Mouse (Mus musculus) heart, postnatal 36 days (tissue): ENCODE data around the gene Plxnb2. TPM values are rescaled to one million over a fixed set of nuclear protein-coding genes. Genes with fewer than 3 reads are reported as not detected.

Experiments
- DNase-seq, 2 experiments: peaks; one replicate each; pipeline ENCODE4 v3.0.0; 2021 to 2022
- intact Hi-C: fragments of 180-260 bp; cut with DNase I; formaldehyde crosslinking; loops from one replicate; pipeline ENCODE4 v1.15.1; 2025
- total RNA-seq, 2 experiments: library from RNA; stranded (reverse); gene quantifications; 2 replicates each; pipeline ENCODE4 v1.2.3; 2021

The Plxnb2 gene
- total RNA-seq, 2 experiments from 2014 or later, result 92.4 to 100 TPM

DNA sequence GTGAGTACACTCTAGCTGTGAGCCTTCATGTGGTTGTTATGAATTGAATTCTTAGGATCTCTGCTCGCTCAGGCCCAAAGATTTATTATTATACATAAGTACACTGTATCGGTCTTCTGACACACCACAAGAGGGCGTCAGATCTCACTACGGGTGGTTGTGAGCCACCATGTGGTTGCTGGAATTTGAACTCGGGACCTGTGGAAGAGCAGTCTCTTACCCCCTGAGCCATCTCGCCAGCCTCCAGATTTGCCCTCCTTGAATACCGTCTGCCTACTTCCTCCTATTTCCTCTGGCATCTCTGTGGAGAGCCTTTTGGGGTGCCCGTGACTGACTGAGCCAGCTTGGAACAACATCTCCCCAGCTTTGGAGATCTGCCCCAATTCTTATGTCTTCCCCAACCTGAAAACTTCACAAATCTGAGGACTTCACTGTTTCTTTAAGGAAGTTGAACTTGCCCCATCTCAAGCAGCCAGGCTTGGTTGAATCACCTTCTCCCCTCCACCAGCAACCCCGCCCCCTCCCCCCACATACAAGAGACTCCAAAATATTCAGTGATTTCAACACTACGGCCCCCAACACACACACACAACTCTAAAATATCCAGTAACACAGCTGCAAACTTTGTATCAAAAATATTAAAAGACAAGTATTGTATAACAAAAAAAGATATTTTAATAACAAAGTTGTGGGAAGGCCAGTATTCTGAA is 1.1 kb upstream of the Plxnb2 start:
- DNase-seq, result no peak
- intact Hi-C loops, result loop anchor here (1.0 kb wide), 2 partner anchors 15 to 29 kb away; partner anchors contain the start of gene Dennd6b

- peak in 1 of 2 experiments; percentile 21 for DNase-seq
- intact Hi-C loops, result no loop called here
Observed at GRCm38 (mm10) chr15:89180081-89180541, 477 bp downstream of the Plxnb2 start.

DNA sequence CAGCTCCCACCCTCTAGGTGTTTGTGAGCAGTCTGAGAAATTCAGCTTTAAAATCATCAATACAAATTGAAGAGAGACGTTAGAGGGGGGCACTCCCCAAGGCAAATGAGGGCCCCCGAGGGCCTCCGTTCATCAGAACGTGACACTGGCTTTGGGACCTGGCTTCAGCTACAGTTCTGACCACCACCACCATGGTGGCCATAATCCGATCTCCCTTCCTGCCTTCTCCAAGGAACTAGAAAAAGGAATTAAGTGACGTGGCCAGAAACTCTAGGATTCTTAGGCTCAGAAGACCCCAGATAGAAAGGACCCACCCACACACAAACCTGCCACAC is 991 bp downstream of the Plxnb2 start:
- DNase-seq, result no peak

DNA sequence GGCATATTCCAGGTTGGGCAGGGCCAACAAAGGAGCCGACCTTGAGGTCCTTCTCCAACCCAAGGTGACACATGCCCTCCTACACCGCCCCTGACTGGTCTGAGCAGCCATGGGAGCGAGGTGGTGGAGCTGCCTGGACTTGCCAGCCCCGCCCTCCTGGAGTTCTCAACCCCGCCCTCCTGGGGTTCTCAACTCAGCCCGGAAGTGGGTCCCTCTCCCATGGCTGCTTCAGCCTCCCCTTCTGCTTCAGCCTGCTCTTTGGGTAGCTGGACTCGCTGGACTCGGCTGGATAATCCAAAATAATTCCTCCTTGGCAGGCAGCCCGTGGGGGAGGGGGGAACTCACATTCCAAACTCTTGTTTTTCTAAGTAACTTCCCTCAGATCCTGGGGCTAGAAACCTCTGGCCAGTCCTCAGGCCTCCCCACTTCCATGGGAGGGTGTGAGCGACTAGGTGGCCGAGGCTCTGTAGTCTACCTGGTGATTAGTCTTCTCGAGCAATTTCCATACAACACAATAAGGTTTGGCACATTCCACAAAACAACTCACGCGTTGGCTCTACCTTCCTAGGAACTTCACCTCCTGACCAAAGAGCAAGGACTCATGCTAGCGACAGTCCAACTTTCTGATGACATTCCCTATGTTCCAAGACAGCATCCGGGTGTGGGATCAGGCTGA is 1.5 kb downstream of the Plxnb2 start:
- intact Hi-C loops, result no loop called here
- DNase-seq, result peak; percentile 70 to 78

More for the DNA sequence above, 991 bp downstream of the Plxnb2 start:
- intact Hi-C loops, result no loop called here

GRCm38 (mm10) chr15:89178260-89178860 is 2.2 kb downstream of the Plxnb2 start:
- intact Hi-C loops, result no loop called here
- peak in 1 of 2 experiments; percentile 22 for DNase-seq

GRCm38 (mm10) chr15:89177576-89178259 is 2.9 kb downstream of the Plxnb2 start:
- intact Hi-C loops, result no loop called here
- DNase-seq, result peak; percentile 28 to 47

DNA sequence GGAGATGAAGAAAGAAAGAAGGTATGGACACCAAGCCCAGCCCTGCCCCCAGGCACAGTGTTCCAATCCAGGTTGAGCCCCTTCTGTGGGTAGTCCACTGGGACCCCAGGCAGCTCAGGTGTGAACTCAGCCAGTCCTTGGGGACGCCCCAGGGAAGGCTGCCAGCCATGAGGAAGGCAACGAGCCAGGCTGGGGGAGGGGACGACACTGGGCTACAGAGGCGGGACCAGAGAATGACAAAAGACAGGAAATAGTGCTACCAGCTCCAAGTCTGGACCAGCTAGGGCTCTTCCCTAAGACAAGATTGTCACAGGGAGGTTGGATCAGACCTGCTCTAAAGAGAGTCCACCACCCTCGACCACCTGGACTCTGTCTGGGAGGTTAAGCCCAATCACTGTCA is 3.5 kb downstream of the Plxnb2 start:
- DNase-seq, result peak; percentile 90 to 93
- intact Hi-C loops, result no loop called here

- intact Hi-C loops, result no loop called here
- DNase-seq, result no peak
Observed at GRCm38 (mm10) chr15:89175411-89176155, 5.0 kb downstream of the Plxnb2 start.

GRCm38 (mm10) chr15:89174889-89175339 is 5.7 kb downstream of the Plxnb2 start:
- intact Hi-C loops, result no loop called here
- DNase-seq, result no peak

GRCm38 (mm10) chr15:89173906-89174214 is 6.7 kb downstream of the Plxnb2 start:
- intact Hi-C loops, result no loop called here
- DNase-seq, result peak; percentile 60

DNA sequence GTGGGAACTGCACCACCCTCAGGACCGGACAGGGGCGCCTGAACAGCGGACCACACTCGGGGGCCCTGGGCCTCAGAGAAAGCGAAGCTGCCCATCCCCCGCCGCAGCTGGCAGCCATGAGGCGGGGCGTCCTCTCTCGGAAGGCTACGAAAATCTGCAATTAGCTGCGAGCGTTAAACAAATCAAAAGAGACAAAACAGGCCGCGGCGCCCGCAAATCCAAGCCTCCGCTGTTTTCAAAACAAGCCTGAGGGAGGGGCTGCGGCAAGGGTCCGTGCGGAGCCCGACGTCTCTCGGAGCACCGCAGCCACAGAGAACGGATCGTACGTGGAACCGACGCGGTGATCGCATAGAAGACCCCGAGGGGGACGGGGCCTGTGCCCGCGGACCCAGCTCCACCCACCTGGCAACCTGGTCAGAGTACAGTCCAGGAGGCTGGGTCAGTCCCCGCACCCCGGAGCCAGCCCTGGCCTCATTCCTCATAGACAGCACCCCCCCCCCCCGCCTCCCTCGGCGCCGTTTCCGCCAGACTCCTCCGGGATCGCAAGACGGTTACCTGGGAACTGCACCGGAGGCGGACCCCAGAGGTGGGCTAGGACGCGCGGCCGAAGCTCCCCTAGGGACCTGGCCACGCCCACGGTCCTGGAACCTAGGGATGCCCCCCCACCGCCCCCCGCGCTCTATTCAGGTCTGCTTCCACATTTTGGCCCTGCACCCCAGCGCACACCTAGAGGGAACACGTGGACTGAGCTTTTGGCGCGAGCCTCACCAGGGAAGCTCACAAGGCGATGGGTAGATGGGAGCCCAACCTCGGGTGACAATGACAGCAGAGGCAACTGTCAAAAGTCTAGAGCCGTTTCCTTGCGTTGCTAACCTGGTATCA is 7.3 kb downstream of the Plxnb2 start:
- intact Hi-C loops, result no loop called here
- DNase-seq, result peak; percentile 43 to 59

DNA sequence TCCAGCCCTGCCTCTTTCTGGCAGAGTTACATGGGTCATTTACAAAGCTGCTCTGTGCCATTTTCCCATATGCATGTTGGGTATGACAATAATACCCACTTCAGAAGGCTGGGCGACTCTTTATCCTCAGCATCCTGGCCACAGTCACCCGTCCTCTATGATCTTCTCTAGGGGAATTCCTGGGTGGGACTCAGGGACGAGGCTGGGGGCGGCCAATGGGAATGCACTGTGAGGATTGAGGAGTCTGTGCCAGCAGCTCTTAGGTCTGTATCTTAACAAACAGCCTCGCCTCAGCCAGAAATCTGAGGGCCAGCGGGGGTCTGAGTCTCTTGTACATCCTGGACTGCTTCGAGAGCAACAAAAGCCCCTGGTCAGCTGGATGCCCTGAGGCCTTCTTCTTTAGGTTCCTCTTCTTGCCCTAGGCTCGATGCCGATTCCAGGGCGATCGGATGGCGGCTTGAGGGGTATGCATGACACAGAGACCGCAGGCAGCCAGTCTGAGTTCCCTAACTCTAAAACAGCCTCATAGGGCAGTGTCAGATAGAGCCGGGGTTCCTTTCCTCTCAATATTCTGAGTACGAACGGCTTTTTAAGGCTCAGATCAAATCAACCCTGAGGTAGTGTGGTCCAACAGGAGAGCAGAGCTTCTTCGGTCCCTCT is 8.2 kb downstream of the Plxnb2 start:
- intact Hi-C loops, result no loop called here
- DNase-seq, result peak in 1 of 2 experiments; percentile 17

DNA sequence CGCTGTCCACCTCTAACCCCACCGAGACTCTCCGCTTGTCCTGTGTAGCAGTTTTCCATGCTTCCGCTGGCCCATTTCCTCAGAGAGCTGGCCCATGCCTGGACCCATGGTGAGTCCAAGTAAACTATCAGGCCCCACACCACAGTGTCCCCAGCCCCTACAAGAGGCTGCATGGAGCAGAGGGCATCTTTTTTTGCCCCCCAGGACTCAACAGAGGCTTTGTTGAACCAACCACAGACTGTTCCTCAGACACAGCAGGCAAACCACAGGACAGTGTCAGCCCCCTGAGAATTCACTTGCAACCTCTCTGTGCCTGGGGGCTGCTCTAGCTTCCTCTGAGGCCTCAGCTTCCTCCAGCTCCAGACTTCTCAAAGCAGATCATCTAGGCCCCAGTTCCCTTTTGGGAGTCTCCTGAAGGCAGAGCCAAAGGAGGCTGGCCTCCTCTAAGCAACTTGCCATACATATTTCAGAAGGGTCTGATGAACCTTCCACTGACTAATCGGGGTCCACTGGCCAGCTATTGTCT is 9.0 kb downstream of the Plxnb2 start:
- no peak for DNase-seq
- intact Hi-C loops, result no loop called here

DNA sequence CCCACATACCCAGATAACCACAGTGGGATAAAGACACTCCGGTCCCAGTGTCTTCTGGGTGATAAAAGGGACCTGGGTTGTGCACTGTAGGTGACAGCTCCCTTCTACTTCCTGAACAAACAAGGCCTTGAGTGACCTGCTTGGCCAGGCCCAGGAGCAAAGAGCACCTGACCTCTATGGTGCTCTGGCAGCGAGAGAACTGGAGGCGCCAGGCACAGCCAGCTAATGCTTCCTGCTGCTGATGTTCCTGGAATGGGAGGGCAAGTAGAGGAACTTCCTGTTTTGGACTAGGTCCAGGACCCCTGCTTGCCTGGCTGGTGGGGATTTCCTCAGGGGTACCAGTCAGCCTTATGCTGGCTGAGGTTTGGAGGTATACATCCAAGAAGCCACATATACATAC is 10.5 kb downstream of the Plxnb2 start:
- DNase-seq, result peak; percentile 30 to 42
- intact Hi-C loops, result no loop called here

DNA sequence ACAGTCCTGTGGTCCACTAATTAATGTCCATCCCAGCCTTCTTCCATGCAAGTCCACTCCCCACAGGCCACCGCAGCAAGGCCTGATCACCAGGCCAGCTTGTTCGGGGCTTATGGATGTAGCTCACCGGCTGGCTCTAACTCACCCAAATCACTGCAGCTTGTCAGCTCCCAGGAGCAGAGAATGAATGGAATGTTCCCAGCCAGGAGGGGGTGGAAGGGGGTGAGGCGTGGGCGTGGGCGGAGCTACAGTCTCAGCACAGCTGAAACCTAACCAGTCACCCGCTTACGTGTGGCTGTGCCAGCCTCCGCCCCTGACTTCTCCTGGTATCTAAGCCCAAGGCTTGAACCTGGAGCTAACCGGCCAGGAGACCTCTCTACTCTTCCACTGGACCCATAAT is 11.2 kb downstream of the Plxnb2 start:
- intact Hi-C loops, result no loop called here
- DNase-seq, result peak; percentile 73 to 77

DNA sequence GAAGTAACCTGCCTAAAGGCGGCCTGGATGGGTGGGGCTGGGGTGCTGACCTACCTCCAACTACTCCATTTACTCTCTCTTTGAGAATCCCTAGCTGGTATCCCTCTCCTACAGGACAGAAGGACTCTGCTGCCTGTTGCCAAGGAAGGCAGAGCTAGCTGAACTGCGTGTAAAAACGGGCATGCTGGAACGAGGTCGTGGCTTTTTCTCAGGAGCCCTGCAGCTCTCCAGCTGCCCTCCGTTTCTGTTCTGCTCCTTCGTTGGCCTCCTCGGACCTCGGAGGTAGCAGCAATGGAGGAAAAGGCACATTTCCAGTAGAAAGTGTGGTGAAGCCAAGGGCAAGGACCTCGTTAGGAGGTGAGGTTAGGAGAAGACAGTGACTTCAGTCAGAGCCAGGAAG is 11.7 kb downstream of the Plxnb2 start:
- intact Hi-C loops, result no loop called here
- DNase-seq, result no peak

DNA sequence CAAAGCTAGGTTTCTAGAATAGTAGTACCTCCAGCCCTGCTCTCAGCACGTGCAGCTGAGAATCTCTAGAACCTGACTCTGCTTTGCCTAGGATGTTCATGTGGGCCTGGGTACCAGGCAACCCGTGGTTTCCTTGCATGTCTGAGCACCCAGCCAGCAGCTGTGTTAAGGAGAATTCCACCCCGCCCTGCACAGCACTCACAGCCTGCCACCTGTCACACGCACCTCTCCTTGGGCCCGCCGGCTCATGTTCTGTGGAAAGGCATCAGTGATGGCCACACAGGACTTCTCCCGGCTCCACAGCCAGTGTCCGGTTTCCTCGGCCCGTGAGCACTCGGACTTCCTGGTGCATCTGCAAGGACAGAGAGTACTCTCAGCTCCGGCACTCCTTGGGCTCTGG is 15.1 kb downstream of the Plxnb2 start:
- intact Hi-C loops, result no loop called here
- DNase-seq, result no peak

GRCm38 (mm10) chr15:89161397-89161796 is 19.2 kb downstream of the Plxnb2 start:
- intact Hi-C loops, result no loop called here
- DNase-seq, result no peak

- intact Hi-C loops, result loop anchor here (2.0 to 5.0 kb wide), 2 partner anchors 39 to 52 kb away; partner anchors contain the start of genes Dennd6b and Ppp6r2
- DNase-seq, result no peak
Observed at GRCm38 (mm10) chr15:89158516-89158915, 22.1 kb downstream of the Plxnb2 start.
